Mouse (Mus musculus) limb, embryonic 12.5 days (tissue): ENCODE data around the gene Cntn2. TPM values are rescaled to one million over a fixed set of nuclear protein-coding genes. Genes with fewer than 3 reads are reported as not detected.
"Not testable (repeated sequence)": the region's sequence is repeated elsewhere in the genome, so short reads cannot be mapped to it uniquely, and the experiment has no call there.

ENCODE experiments used
- ATAC-seq: fragments of 200-750 bp; cut with Nextera tagmentation; 2 replicates; pipeline ENCODE4 v1.8.0; 2017; ENCODE audit warnings: low read depth, moderate TSS enrichment; ENCODE audit not compliant: insufficient number of reproducible peaks, insufficient read depth, low FRiP score, low TSS enrichment
- H3K27ac ChIP-seq: fragments of 300-500 bp; sonication (generic); 2 replicates; pipeline ENCODE4 v1.5.1; 2016; ENCODE audit warnings: mild to moderate bottlenecking, moderate library complexity
- H3K27me3 ChIP-seq: fragments of 300-500 bp; sonication (generic); 2 replicates; pipeline ENCODE4 v1.6.1; 2016; ENCODE audit warnings: mild to moderate bottlenecking, moderate library complexity
- H3K36me3 ChIP-seq: fragments of 300-500 bp; sonication (generic); 2 replicates; pipeline ENCODE4 v1.6.1; 2016; ENCODE audit warnings: mild to moderate bottlenecking, moderate library complexity
- H3K4me1 ChIP-seq: fragments of 300-500 bp; sonication (generic); replicated peaks from 2 replicates; pipeline ENCODE4 v1.6.1; 2016
- H3K4me2 ChIP-seq: fragments of 300-500 bp; sonication (generic); 2 replicates; pipeline ENCODE4 v1.6.1; 2016; ENCODE audit warnings: mild to moderate bottlenecking, moderate library complexity
- H3K4me3 ChIP-seq: fragments of 300-500 bp; sonication (generic); replicated peaks from 2 replicates; pipeline ENCODE4 v1.5.1; 2016; ENCODE audit warnings: mild to moderate bottlenecking
- H3K9ac ChIP-seq: fragments of 300-500 bp; sonication (generic); replicated peaks from 2 replicates; pipeline ENCODE4 v1.6.1; 2016; ENCODE audit warnings: mild to moderate bottlenecking, moderate library complexity
- H3K9me3 ChIP-seq: fragments of 300-500 bp; sonication (generic); 2 replicates; pipeline ENCODE4 v1.6.1; 2016; ENCODE audit warnings: mild to moderate bottlenecking, moderate library complexity
- WGBS: fragments of 180-500 bp; shearing (Covaris S2); methylation state at CpG from one replicate; pipeline ENCODE4 v1.1.7; 2016; 5-methylcytosine and 5-hydroxymethylcytosine counted together
- polyA plus RNA-seq: library from polyadenylated mRNA; unstranded; fragments of >200 nt; fragmentation: Nextera tagmentation; extraction: Ambion mirVana; gene quantifications from 2 replicates; pipeline ENCODE4 v1.2.1, GENCODE M21; 2016

The Cntn2 gene
- polyA plus RNA-seq, 1 experiment from 2014 or later, result 2.1 TPM

DNA sequence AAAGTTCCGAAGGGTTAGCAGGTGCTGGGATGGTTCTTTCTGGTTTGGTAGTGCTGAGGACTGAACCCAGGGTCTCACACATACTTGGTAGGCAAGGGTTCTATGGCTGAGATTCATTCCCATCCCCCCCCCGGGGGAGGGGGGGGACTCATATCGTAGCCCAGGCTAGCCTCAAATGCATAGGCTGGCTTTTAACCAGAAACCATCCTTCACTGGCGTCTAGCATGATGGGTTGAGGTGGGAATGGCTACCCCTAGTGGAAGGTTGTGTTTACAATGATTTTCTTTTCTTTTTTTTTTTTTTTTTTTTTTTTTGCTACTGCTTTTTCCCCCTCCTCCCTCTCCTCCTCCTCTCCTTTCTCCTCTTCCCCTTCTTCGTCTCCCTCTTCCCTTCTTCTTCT, 70.5 kb downstream of the Cntn2 start:
- Histone ChIP-seq H3K27me3 (no peaks in the 10 kb centered on the region), H3K4me1 (peaks cover 8% of the 10 kb centered on the region), H3K4me3 (no peak overlapping the region), H3K27ac (no peak overlapping the region), H3K36me3 (0 out of 2 replicates have a peak, but pooled peaks cover under 1% of the 10 kb centered on the region), H3K9ac (no peak overlapping the region), H3K4me2 (no peak overlapping the region), H3K9me3 (no peaks in the 10 kb centered on the region)
- WGBS, result 61% methylated on average over 5 of the region's 5 CpGs
- ATAC-seq, result no peak

DNA sequence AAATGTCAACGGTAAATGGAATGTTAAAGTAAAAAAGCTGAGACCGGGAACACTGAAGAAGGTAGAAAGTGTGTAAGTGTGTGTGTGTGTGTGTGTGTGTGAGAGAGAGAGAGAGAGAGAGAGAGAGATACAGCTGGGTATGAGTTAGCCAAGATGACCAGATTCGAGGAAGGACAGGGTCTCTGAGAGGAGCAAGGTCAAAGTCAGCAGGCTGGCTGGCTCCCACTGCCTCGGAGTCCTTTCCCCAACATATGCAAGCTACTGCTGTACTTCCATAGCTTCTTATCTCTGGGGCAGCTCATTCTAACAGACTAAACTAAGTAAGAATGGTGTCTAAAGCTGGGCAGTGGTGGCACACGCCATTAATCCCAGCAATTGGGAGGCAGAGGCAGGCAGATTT, 71.6 kb downstream of the Cntn2 start:
- H3K4me3 ChIP-seq, result no peak overlapping the region
- H3K9ac ChIP-seq, result no peak overlapping the region
- no peak overlapping the region for H3K27ac ChIP-seq
- no peak overlapping the region for H3K4me2 ChIP-seq
- no peak for ATAC-seq
- peaks cover 8% of the 10 kb centered on the region for H3K4me1 ChIP-seq
- H3K36me3 ChIP-seq, result peaks cover 10% of the 10 kb centered on the region
- H3K27me3 ChIP-seq, result no peaks in the 10 kb centered on the region
- WGBS, result 92% methylated on average over 5 of the region's 5 CpGs
- no peaks in the 10 kb centered on the region for H3K9me3 ChIP-seq

DNA sequence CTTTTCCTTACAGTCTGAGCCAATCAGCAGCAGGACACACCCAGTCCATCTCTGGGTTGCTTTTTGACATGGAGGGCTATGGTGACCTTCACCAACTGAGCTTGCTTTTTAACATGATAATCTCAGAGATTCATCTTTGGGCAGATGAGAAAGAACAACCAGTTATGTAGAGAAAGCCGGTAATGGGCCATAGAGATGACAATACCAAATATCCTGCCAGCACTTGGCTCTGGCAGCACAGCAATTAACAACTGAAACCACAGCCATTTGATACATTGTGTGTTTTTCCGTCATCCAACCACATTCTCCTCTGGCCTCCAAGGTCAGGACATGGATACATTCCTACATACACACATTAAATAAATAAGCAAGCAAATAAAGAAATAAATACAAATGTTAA, 72.0 kb downstream of the Cntn2 start:
- no peak for ATAC-seq
- H3K36me3 ChIP-seq, result peaks cover 13% of the 10 kb centered on the region
- H3K9ac ChIP-seq, result no peak overlapping the region
- H3K4me3 ChIP-seq, result no peak overlapping the region
- no peak overlapping the region for H3K27ac ChIP-seq
- H3K9me3 ChIP-seq, result no peaks in the 10 kb centered on the region
- peaks cover 7% of the 10 kb centered on the region for H3K4me1 ChIP-seq
- H3K4me2 ChIP-seq, result no peak overlapping the region
- H3K27me3 ChIP-seq, result no peaks in the 10 kb centered on the region
- 92% methylated on average over 2 of the region's 2 CpGs for WGBS

DNA sequence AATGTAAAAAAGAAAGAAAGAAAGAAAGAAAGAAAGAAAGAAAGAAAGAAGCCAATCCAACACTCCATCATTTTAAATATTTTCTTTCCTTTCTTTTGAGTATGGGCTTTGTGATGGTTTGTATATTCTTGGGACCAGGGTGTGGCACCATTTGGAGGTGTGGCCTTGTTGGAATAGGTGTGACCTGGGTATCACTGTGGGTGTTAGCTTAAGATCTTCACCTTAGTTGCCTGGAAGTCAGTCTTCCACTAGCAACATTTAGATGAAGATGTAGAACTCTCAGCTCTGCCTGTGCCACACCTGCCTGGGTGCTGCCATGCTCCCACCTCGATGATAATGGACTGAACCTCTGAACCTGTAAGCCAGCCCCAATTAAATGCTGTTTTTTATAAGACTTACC, 73.0 kb downstream of the Cntn2 start:
- H3K9me3 ChIP-seq, H3K4me1 ChIP-seq, H3K9ac ChIP-seq, H3K27me3 ChIP-seq, H3K27ac ChIP-seq, H3K4me3 ChIP-seq, H3K4me2 ChIP-seq, ATAC-seq: not testable (repeated sequence)
- peaks cover 22% of the 10 kb centered on the region for H3K36me3 ChIP-seq
- WGBS, result 88% methylated on average over 1 of the region's 1 CpGs

GRCm38 (mm10) chr1:132469519-132469918, 73.5 kb downstream of the Cntn2 start:
- no peak overlapping the region for H3K9ac ChIP-seq
- no peaks in the 10 kb centered on the region for H3K9me3 ChIP-seq
- peaks cover 26% of the 10 kb centered on the region for H3K36me3 ChIP-seq
- H3K4me1 ChIP-seq, result no peaks in the 10 kb centered on the region
- H3K4me3 ChIP-seq, result no peak overlapping the region
- H3K27ac ChIP-seq, result no peak overlapping the region
- WGBS, result 91% methylated on average over 7 of the region's 7 CpGs
- ATAC-seq, result no peak
- no peak overlapping the region for H3K4me2 ChIP-seq
- H3K27me3 ChIP-seq, result no peaks in the 10 kb centered on the region

- no peak overlapping the region for H3K9ac ChIP-seq
- no peaks in the 10 kb centered on the region for H3K4me1 ChIP-seq
- peaks cover 32% of the 10 kb centered on the region for H3K36me3 ChIP-seq
- no peak for ATAC-seq
- H3K4me2 ChIP-seq, result no peak overlapping the region
- no peak overlapping the region for H3K4me3 ChIP-seq
- no peaks in the 10 kb centered on the region for H3K9me3 ChIP-seq
- no peaks in the 10 kb centered on the region for H3K27me3 ChIP-seq
- H3K27ac ChIP-seq, result no peak overlapping the region
These were observed 74.1 kb downstream of the Cntn2 start for GRCm38 (mm10) chr1:132468926-132469325.

DNA sequence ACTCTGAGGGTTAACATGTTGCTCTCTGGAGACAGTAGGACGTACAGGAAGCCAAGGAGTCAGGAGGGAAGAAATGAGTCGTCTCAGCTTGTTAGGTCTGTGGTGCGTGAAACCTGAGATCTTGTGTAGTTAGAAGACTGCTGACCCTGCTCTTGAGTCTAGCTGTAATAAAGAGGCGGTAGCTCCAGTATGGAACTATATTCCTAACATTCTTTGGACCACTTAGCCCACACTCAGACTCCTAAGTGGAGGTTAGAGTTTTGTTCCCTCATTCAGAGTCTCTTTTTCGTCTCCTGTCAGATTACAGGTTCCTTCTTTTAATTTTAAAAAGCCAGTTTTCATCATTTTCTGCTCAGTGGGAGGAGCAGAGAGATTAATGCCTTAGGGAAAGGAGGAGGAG, 78.4 kb downstream of the Cntn2 start:
- Histone ChIP-seq H3K27me3 (no peaks in the 10 kb centered on the region), H3K4me2 (no peak overlapping the region), H3K9me3 (no peaks in the 10 kb centered on the region), H3K9ac (no peak overlapping the region), H3K36me3 (peaks cover 73% of the 10 kb centered on the region), H3K27ac (no peak overlapping the region), H3K4me1 (no peaks in the 10 kb centered on the region), H3K4me3 (no peak overlapping the region)
- WGBS, result 66% methylated on average over 5 of the region's 5 CpGs
- no peak for ATAC-seq

Other genes starting within 250 kb of the Cntn2 start
- gene Klhdc8a, start 244.6 kb downstream of the Cntn2 start, polyA plus RNA-seq, result 0.05 TPM in 1 of 2 replicates, not detected in the other
- 0.63 and 0.95 TPM in 2 replicates for gene Nuak2, start 227.1 kb downstream of the Cntn2 start, polyA plus RNA-seq
- gene Tmcc2, start 152.0 kb downstream of the Cntn2 start, polyA plus RNA-seq, result 17.7 and 19.0 TPM in 2 replicates
- 21.2 and 21.3 TPM in 2 replicates for gene Dstyk, start 125.7 kb downstream of the Cntn2 start, polyA plus RNA-seq
- 63.4 and 66.2 TPM in 2 replicates for gene Rbbp5, start 65.9 kb downstream of the Cntn2 start, polyA plus RNA-seq
- 2.1 and 2.2 TPM in 2 replicates for gene Tmem81, start 37.0 kb downstream of the Cntn2 start, polyA plus RNA-seq
- 0.81 and 0.91 TPM in 2 replicates for gene Nfasc, start 198.5 kb upstream of the Cntn2 start, polyA plus RNA-seq